Mouse (Mus musculus): Measurements from ENCODE around the gene Usp20. TPM values are rescaled to one million over a fixed set of nuclear protein-coding genes. Genes with fewer than 3 reads are reported as not detected.

The Usp20 gene
- total and polyA plus RNA-seq, 2 experiments from 2014 or later = 31.9 to 37.9 TPM

DNA sequence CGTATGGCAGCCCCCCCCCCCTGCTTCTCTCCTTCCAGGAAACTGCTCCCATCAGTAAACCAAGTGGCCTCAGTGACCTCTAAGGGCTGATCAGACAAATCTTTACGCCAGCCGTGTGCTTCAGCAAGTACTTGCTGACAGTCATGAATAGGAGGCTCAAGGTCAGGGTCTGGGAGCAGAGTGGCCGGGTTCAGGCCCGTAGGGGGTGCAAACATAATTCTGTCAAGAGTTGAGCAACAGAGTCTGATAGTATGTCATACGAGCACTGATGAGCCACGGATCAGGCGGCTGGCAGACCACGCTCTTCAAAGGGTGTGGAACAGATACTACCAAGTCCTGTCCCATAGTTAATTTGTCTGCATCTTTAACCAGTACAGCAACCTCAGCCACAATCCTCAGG lies 8.1 kb downstream of the Usp20 start:
- no peak for TF ChIP-seq CTCF (IDR thresholded peaks at IDR 0.05; ENCODE audit: low read depth)
- Histone ChIP-seq H3K27ac (ENCODE audit: low read depth, low read length) (no peak overlapping the region), H3K4me1 (ENCODE audit: insufficient read depth) (no peaks in the 10 kb centered on the region), H3K36me3 (ENCODE audit: insufficient read depth) (no peaks in the 10 kb centered on the region), H3K27me3 (ENCODE audit: insufficient read depth, low read length) (no peaks in the 10 kb centered on the region), H3K9me3 (ENCODE audit: low read length) (no peaks in the 10 kb centered on the region), H3K4me3 (ENCODE audit: low read depth, low read length) (no peak overlapping the region), H3K4me2 (ENCODE audit: low read depth) (no peak overlapping the region), H3K9ac (no peak overlapping the region)
- ATAC-seq (no peak), DNase-seq (no peak)
- 94% methylated on average over 9 of the region's 9 CpGs for WGBS

- no peaks in the 10 kb centered on the region for H3K4me1 ChIP-seq (ENCODE audit: insufficient read depth)
- no peaks in the 10 kb centered on the region for H3K9me3 ChIP-seq (ENCODE audit: low read length)
- ATAC-seq (no peak), DNase-seq (no peak)
- no peak overlapping the region for H3K4me2 ChIP-seq (ENCODE audit: low read depth)
- no peak for TF ChIP-seq CTCF (IDR thresholded peaks at IDR 0.05; ENCODE audit: low read depth)
- H3K4me3 ChIP-seq (ENCODE audit: low read depth, low read length) = no peak overlapping the region
- H3K27ac ChIP-seq (ENCODE audit: low read depth, low read length) = no peak overlapping the region
- peaks cover 5% of the 10 kb centered on the region; the same call in 1 of the 2 replicates for H3K36me3 ChIP-seq (ENCODE audit: insufficient read depth)
- 94% methylated on average over 4 of the region's 4 CpGs for whole genome bisulfite sequencing
- H3K27me3 ChIP-seq (ENCODE audit: insufficient read depth, low read length) = no peaks in the 10 kb centered on the region
- no peak overlapping the region for H3K9ac ChIP-seq
These were observed 12.8 kb downstream of the Usp20 start for GRCm38 (mm10) chr2:30994853-30995252.

GRCm38 (mm10) chr2:30995432-30995996 lies 13.4 kb downstream of the Usp20 start:
- Histone ChIP-seq H3K27ac (ENCODE audit: low read depth, low read length) (no peak overlapping the region), H3K9ac (no peak overlapping the region), H3K27me3 (ENCODE audit: insufficient read depth, low read length) (no peaks in the 10 kb centered on the region), H3K4me2 (ENCODE audit: low read depth) (no peak overlapping the region), H3K9me3 (ENCODE audit: low read length) (no peaks in the 10 kb centered on the region), H3K4me3 (ENCODE audit: low read depth, low read length) (no peak overlapping the region), H3K36me3 (ENCODE audit: insufficient read depth) (peaks cover 9% of the 10 kb centered on the region; the same call in 1 of the 2 replicates), H3K4me1 (ENCODE audit: insufficient read depth) (no peaks in the 10 kb centered on the region)
- DNase-seq (no peak), ATAC-seq (no peak)
- no peak for TF ChIP-seq CTCF (IDR thresholded peaks at IDR 0.05; ENCODE audit: low read depth)
- WGBS = 73% methylated on average over 11 of the region's 11 CpGs

DNA sequence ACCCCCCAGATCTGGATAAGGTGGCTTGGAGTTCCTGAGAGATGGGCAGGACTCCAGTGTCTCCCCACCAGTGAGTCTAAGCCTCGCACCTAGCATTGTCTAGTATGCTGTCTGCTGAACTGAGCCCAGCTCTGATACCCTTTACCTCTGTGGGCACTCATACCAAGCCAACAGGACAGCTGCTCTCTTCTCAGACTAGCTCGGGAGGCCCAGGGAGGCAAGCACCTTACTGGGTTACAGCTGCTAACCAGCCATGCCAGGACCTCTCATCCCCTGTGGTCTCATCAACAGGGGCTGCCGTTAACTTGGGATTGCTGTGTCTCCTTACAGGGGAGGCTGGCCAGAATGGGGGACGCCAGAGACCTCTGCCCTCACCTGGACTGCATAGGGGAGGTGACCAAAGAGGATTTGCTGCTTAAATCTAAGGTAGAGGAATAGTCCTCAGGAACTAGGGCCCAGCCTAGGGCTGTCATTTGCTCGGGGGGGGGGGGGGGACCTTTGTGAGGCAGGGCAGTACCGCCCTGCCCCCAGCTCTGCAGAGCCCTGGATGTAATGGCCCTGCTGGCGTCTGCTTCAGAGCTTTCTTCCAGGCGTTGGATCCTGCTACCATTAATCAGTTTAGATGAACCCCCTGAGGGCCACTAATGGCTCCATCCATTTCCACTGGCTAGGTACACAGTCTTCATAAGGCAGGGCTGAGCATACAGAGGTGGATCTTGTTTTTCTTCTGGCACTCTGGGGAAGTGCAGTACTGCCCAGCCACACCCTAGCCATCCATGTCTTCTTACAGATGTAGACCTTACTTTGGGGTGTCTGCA lies 16.6 kb downstream of the Usp20 start:
- Histone ChIP-seq H3K27ac (ENCODE audit: low read depth, low read length) (no peak overlapping the region), H3K36me3 (ENCODE audit: insufficient read depth) (peaks cover 30% of the 10 kb centered on the region), H3K9ac (no peak overlapping the region), H3K4me3 (ENCODE audit: low read depth, low read length) (no peak overlapping the region), H3K4me1 (ENCODE audit: insufficient read depth) (no peaks in the 10 kb centered on the region), H3K9me3 (ENCODE audit: low read length) (no peaks in the 10 kb centered on the region), H3K27me3 (ENCODE audit: insufficient read depth, low read length) (no peaks in the 10 kb centered on the region), H3K4me2 (ENCODE audit: low read depth) (no peak overlapping the region)
- DNase-seq (no peak), ATAC-seq (no peak)
- WGBS = 74% methylated on average over 8 of the region's 8 CpGs
- no peak for TF ChIP-seq CTCF (IDR thresholded peaks at IDR 0.05; ENCODE audit: low read depth)

GRCm38 (mm10) chr2:31002857-31003256 lies 20.8 kb downstream of the Usp20 start:
- no peaks in the 10 kb centered on the region for H3K9me3 ChIP-seq (ENCODE audit: low read length)
- peaks cover 62% of the 10 kb centered on the region for H3K36me3 ChIP-seq (ENCODE audit: insufficient read depth)
- no peak overlapping the region for H3K27ac ChIP-seq (ENCODE audit: low read depth, low read length)
- H3K4me3 ChIP-seq (ENCODE audit: low read depth, low read length) = no peak overlapping the region
- TF ChIP-seq CTCF (IDR thresholded peaks at IDR 0.05; ENCODE audit: low read depth) = no peak
- DNase-seq = no peak
- no peaks in the 10 kb centered on the region for H3K4me1 ChIP-seq (ENCODE audit: insufficient read depth)
- WGBS = 93% methylated on average over 10 of the region's 10 CpGs
- H3K4me2 ChIP-seq (ENCODE audit: low read depth) = no peak overlapping the region
- H3K9ac ChIP-seq = no peak overlapping the region
- no peaks in the 10 kb centered on the region for H3K27me3 ChIP-seq (ENCODE audit: insufficient read depth, low read length)
- ATAC-seq = no peak

- ATAC-seq (no peak), DNase-seq (no peak)
- Histone ChIP-seq H3K27me3 (ENCODE audit: insufficient read depth, low read length) (no peaks in the 10 kb centered on the region), H3K4me2 (ENCODE audit: low read depth) (no peak overlapping the region), H3K27ac (ENCODE audit: low read depth, low read length) (no peak overlapping the region), H3K4me1 (ENCODE audit: insufficient read depth) (no peaks in the 10 kb centered on the region), H3K4me3 (ENCODE audit: low read depth, low read length) (no peak overlapping the region), H3K9ac (no peak overlapping the region), H3K36me3 (ENCODE audit: insufficient read depth) (peaks cover 71% of the 10 kb centered on the region), H3K9me3 (ENCODE audit: low read length) (no peaks in the 10 kb centered on the region)
- TF ChIP-seq CTCF (IDR thresholded peaks at IDR 0.05; ENCODE audit: low read depth) = no peak
- 76% methylated on average over 2 of the region's 2 CpGs for WGBS
These were observed 23.4 kb downstream of the Usp20 start for GRCm38 (mm10) chr2:31005453-31005852.

GRCm38 (mm10) chr2:31006434-31006833 lies 24.4 kb downstream of the Usp20 start:
- DNase-seq (no peak), ATAC-seq (no peak)
- H3K4me2 ChIP-seq (ENCODE audit: low read depth) = no peak overlapping the region
- H3K4me1 ChIP-seq (ENCODE audit: insufficient read depth) = no peaks in the 10 kb centered on the region
- no peak overlapping the region for H3K27ac ChIP-seq (ENCODE audit: low read depth, low read length)
- H3K36me3 ChIP-seq (ENCODE audit: insufficient read depth) = peaks cover 74% of the 10 kb centered on the region
- no peak for TF ChIP-seq CTCF (IDR thresholded peaks at IDR 0.05; ENCODE audit: low read depth)
- H3K27me3 ChIP-seq (ENCODE audit: insufficient read depth, low read length) = no peaks in the 10 kb centered on the region
- H3K9me3 ChIP-seq (ENCODE audit: low read length) = no peaks in the 10 kb centered on the region
- WGBS = 84% methylated on average over 5 of the region's 5 CpGs
- no peak overlapping the region for H3K4me3 ChIP-seq (ENCODE audit: low read depth, low read length)
- H3K9ac ChIP-seq = no peak overlapping the region
